Comparison of ENCODE assay signal across 9 mouse cellular contexts in the genomic region with DNA sequence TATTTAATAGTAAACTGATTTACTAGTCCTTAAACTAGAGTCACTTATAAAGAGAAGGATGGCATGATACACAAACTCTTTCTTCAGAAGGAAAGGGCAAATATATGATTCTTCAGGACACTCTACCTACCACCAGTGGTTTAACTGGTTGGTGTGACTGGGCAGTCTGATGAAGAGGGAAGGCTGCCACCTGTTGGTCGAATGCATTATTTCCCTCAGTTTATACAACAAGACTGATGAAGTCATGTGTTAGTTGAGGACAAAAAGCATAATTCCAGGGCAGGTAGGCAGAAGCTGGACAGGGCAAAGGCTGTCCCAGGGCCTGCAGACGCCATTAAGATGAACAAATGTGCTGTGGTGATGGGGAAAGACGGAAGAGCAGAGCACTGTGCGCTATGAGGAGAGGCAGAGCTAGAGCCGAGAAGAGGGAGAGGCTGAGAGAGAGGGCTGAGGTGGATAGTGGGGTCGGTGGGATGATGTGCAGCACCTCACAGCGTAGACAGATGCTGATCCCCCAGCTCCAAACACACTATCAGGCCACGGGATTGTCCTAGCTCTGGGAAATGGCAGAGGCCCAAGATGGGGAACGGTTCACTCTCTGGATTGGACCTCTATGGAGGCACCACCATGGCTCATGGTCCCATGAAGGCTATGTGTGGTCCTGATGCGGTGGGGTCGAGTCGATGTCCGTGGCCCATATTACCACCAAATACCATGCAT. TPM values are rescaled to one million over a fixed set of nuclear protein-coding genes. Genes with fewer than 3 reads are reported as not detected.
DNase-seq lines count a peak whose midpoint lies in the region; ATAC-seq and TF ChIP-seq lines count a peak whose summit lies in the region.
"Had no signal": no experiment of that assay in that cellular context is flagged by ENCODE, and none has a peak within 500 bp of the region (broad histone marks: within the 10 kb centered on the region; RNA-seq: fewer than 3 reads in every experiment).

No protein-coding gene starts in this region.

- no peak overlapping the region for H3K4me2 ChIP-seq in hindbrain, embryonic 11.5 days (replicated peaks; ENCODE audit: low read depth, low read length)
- no peak overlapping the region for H3K4me2 ChIP-seq in hindbrain, embryonic 16.5 days (ENCODE audit: low read length)
- H3K4me2 ChIP-seq: embryonic facial prominence, embryonic 13.5 days had no signal

- H3K27me3 ChIP-seq in hindbrain, embryonic 11.5 days (ENCODE audit: control insufficient read depth, insufficient read depth, low read length): peaks cover 13% of the 10 kb centered on the region
- H3K27me3 ChIP-seq in hindbrain, embryonic 16.5 days (replicated peaks; ENCODE audit: control insufficient read depth, insufficient read depth, low read length): peaks cover 7% of the 10 kb centered on the region
- H3K27me3 ChIP-seq: embryonic facial prominence, embryonic 13.5 days had no signal

- peak; percentile 75 for DNase-seq in hindbrain, embryonic 11.5 days (ENCODE audit: low spot score)
- DNase-seq in CD4-positive helper T cell, adult 2 months (ENCODE audit: low read depth, low spot score): peak; percentile 72
- peak; percentile 77 for DNase-seq in layer of hippocampus, adult 9-10 months (ENCODE audit: low spot score)
- peak; percentile 75 for DNase-seq in mesoderm, embryonic 11.5 days (ENCODE audit: low read depth, low spot score)
- peak; percentile 32 to 57 for DNase-seq in thymus, postnatal 36 days

- H3K36me3 ChIP-seq in hindbrain, embryonic 11.5 days (ENCODE audit: control insufficient read depth, insufficient read depth, low read length): no peaks in the 10 kb centered on the region
- peaks cover 8% of the 10 kb centered on the region for H3K36me3 ChIP-seq in hindbrain, embryonic 16.5 days (ENCODE audit: control insufficient read depth, insufficient read depth, low read length)

- 62% methylated on average over 13 of the region's 13 CpGs for WGBS in hindbrain, embryonic 11.5 days
- 62% methylated on average over 13 of the region's 13 CpGs for WGBS in hindbrain, embryonic 16.5 days
- 56% methylated on average over 13 of the region's 13 CpGs for WGBS in bone marrow, adult 2 months

- H3K9me3 ChIP-seq in hindbrain, embryonic 11.5 days (ENCODE audit: control insufficient read depth, low read length): no peaks in the 10 kb centered on the region
- H3K9me3 ChIP-seq in hindbrain, embryonic 16.5 days (ENCODE audit: control insufficient read depth, low read length): no peaks in the 10 kb centered on the region
- H3K9me3 ChIP-seq: embryonic facial prominence, embryonic 13.5 days had no signal

- H3K9ac ChIP-seq in hindbrain, embryonic 11.5 days (ENCODE audit: low read depth, low read length): no peak overlapping the region
- H3K9ac ChIP-seq in hindbrain, embryonic 16.5 days (ENCODE audit: low read depth, low read length): no peak overlapping the region
- H3K9ac ChIP-seq: embryonic facial prominence, embryonic 13.5 days had no signal

- ATAC-seq in hindbrain, embryonic 11.5 days (ENCODE audit: low FRiP score): no peak
- ATAC-seq in hindbrain, embryonic 16.5 days: no peak
- peak; percentile 50; the same call in 1 of the 2 replicates for ATAC-seq in erythroblast, adult 5-6 weeks (replicated peaks; ENCODE audit: low FRiP score, poor library complexity, severe bottlenecking)

- H3K4me3 ChIP-seq in hindbrain, embryonic 11.5 days (ENCODE audit: low read depth, low read length): no peak overlapping the region
- no peak overlapping the region for H3K4me3 ChIP-seq in hindbrain, embryonic 16.5 days (ENCODE audit: low read length)
- H3K4me3 ChIP-seq in bone marrow, adult 2 months (replicated peaks; ENCODE audit: control insufficient read depth, low read depth, low read length): no peak overlapping the region
- H3K4me3 ChIP-seq: embryonic facial prominence, embryonic 13.5 days had no signal

- TF ChIP-seq POLR2A in bone marrow, adult 2 months (IDR thresholded peaks at IDR 0.05; ENCODE audit: borderline replicate concordance, control insufficient read depth, low read depth, low read length): no peak

- H3K4me1 ChIP-seq in hindbrain, embryonic 11.5 days (replicated peaks; ENCODE audit: control insufficient read depth, insufficient read depth, low read length): no peaks in the 10 kb centered on the region; the same call in 1 of the 2 replicates
- H3K4me1 ChIP-seq in hindbrain, embryonic 16.5 days (ENCODE audit: control insufficient read depth, insufficient read depth, low read depth, low read length): peaks cover 5% of the 10 kb centered on the region; the same call in 1 of the 2 replicates
- H3K4me1 ChIP-seq in bone marrow, adult 2 months (ENCODE audit: control insufficient read depth, insufficient read depth, low read length): no peaks in the 10 kb centered on the region; the same call in 1 of the 2 replicates

- H3K27ac ChIP-seq in hindbrain, embryonic 11.5 days (ENCODE audit: low read depth, low read length): no peak overlapping the region
- no peak overlapping the region for H3K27ac ChIP-seq in hindbrain, embryonic 16.5 days (ENCODE audit: low read depth, low read length)
- no peak overlapping the region for H3K27ac ChIP-seq in bone marrow, adult 2 months (ENCODE audit: control insufficient read depth, insufficient read depth, low read depth, low read length, poor library complexity)
- H3K27ac ChIP-seq: embryonic facial prominence, embryonic 13.5 days had no signal

- TF ChIP-seq CTCF in bone marrow, adult 2 months (IDR thresholded peaks at IDR 0.05; ENCODE audit: control insufficient read depth, insufficient read depth, low read length): peak; percentile 76

RNA-seq across cellular contexts. Expression of a gene that starts 2.3 kb away (rescaled TPM):
- 4.5 and 5.9 TPM in 2 replicates for polyA plus RNA-seq in hindbrain, embryonic 11.5 days (2014; fragmentation: Nextera tagmentation; extraction: Ambion mirVana)
- polyA plus RNA-seq in hindbrain, embryonic 16.5 days (2015; fragmentation: Nextera tagmentation; extraction: Ambion mirVana): 2.2 and 2.5 TPM in 2 replicates
- polyA plus RNA-seq in bone marrow, adult 2 months (2011; ENCODE audit: insufficient read depth, insufficient read length, low replicate concordance, missing spikeins): 12.7 and 35.4 TPM in 2 replicates
- 8.2 TPM in 1 of 2 replicates, not detected in the other for total RNA-seq in erythroblast, adult 5-6 weeks (2015; ENCODE audit: low replicate concordance)
- 1.5 and 2.6 TPM in 2 replicates for total RNA-seq in erythroblast, adult 5-6 weeks (2017; ENCODE audit: low replicate concordance)

RNA-seq across cellular contexts. Expression of a gene that starts 43.3 kb away (rescaled TPM):
- 20.3 and 22.2 TPM in 2 replicates for polyA plus RNA-seq in hindbrain, embryonic 11.5 days (2014; fragmentation: Nextera tagmentation; extraction: Ambion mirVana)
- polyA plus RNA-seq in hindbrain, embryonic 16.5 days (2015; fragmentation: Nextera tagmentation; extraction: Ambion mirVana): 40.8 and 42.1 TPM in 2 replicates
- 8.3 and 20.0 TPM in 2 replicates for polyA plus RNA-seq in bone marrow, adult 2 months (2011; ENCODE audit: insufficient read depth, insufficient read length, low replicate concordance, missing spikeins)
- 7.5 and 12.5 TPM in 2 replicates for total RNA-seq in erythroblast, adult 5-6 weeks (2015; ENCODE audit: low replicate concordance)
- total RNA-seq in erythroblast, adult 5-6 weeks (2017; ENCODE audit: low replicate concordance): 10.8 and 41.0 TPM in 2 replicates
